Mouse (Mus musculus): ENCODE results near the gene Olfr692. TPM values are rescaled to one million over a fixed set of nuclear protein-coding genes. Genes with fewer than 3 reads are reported as not detected.
A peak's percentile ranks its signal among the peaks of the same experiment; 100 is the strongest.
"Not testable (repeated sequence)": the region's sequence is repeated elsewhere in the genome, so short reads cannot be mapped to it uniquely, and the experiment has no call there.

Gene Olfr692
- polyA plus RNA-seq (2021), result not detected

DNA sequence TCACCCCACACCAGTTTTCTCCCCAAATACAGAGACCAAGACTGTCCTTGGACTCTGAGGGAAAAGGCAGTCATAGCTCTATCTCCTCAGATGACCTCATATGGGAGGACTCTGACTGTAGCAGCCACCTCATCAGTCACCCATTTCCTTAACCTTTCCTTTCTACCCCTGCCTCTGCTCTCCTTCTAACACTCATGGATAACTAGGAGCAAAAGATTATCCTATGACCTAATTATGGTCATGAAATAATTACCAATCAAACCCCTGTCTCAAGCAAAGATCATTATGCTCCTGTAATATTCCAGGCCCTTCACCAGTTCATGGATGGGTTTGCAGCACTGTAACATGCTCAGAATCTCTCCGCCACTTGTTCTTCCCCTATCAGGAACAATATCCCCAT lies at the start of gene Olfr692:
TSS of gene Olfr692 (plus strand) at position 301 of the 400 bp plus-strand sequence.
- TF ChIP-seq CTCF (IDR thresholded peaks at IDR 0.05), result no peak
- H3K27me3 ChIP-seq, result no peaks in the 10 kb centered on the region
- in situ Hi-C loops (cut with MboI; ENCODE audit: low pct_unique_long_range_greater_than_20kb), result no loop called here
- ATAC-seq (no peak), DNase-seq (ENCODE audit: low read depth, low spot score) (no peak)
- POLR2A ChIA-PET, result no interaction called here
- CTCF ChIA-PET, result no interaction called here

DNA sequence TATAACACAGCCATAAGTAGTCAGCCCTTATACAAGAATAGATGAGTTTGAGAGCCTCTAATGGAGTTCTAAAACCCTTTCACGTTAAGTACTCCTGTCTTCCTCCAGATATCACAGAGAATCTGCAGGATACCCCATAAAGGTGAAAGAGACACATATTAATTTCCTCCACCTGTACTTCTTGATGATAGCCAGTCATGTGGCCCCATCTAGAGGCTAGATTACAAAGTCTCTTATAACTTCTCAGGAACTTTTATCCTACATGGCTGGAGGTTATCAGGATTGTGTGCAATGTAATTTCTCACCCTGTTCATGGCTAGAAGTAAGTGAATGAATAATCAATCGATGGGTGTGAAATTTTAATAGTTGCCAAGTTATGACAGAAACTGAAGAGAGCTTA lies 42.7 kb upstream of the Olfr692 start:
- ChIA-PET CTCF (no interaction called here), POLR2A (no interaction called here)
- H3K27me3 ChIP-seq, result no peaks in the 10 kb centered on the region
- no peak for DNase-seq (ENCODE audit: low read depth, low spot score)
- in situ Hi-C loops (cut with MboI; ENCODE audit: low pct_unique_long_range_greater_than_20kb), result no loop called here
- ATAC-seq, result no peak
- no peak for TF ChIP-seq CTCF (IDR thresholded peaks at IDR 0.05)

DNA sequence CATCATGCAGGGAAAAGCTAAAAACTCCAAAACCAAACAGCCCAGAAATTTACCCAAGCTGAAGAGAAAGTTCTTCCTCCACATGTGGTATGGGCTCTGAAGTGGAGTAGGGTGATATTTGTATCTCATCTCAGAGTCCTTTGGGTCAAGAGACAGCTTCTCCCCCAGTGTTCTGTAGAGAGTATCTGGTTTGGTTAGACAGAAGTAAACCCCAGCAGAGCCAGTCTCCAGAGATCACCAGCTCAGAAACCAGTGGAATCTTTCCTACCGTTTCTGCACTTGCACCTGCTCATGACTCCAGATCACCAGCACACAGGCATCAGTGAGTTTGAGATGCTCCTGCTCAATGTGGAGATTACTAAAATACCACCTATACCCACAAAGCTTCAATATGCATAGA lies 34.0 kb upstream of the Olfr692 start, which contains the start of gene Olfr690:
TSS of gene Olfr690 (minus strand) at position 101 of the 400 bp plus-strand sequence.
- in situ Hi-C loops (cut with MboI; ENCODE audit: low pct_unique_long_range_greater_than_20kb), result no loop called here
- CTCF ChIA-PET, result no interaction called here
- POLR2A ChIA-PET, result no interaction called here
- H3K27me3 ChIP-seq, result peaks cover 5% of the 10 kb centered on the region
- no peak for ATAC-seq
- TF ChIP-seq CTCF (IDR thresholded peaks at IDR 0.05), result no peak
- DNase-seq (ENCODE audit: low read depth, low spot score), result no peak

DNA sequence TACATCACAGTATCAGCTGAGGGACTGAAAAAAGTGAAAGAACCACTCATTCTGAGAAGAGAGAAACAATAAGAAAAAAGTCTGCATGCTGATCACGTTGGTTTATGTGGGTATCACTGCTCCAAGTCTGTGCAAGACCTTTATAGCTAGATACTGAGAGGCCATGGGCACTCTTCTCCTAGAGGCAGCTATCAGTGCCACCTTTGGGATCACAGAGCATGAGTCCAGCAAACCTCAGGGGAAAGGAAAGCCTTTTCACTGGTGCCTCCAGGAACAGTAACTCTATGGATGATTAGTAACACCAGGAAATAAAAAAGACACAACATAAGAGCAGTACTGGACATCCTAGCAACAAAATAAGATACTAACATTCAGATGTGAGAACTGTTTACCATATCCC lies 25.9 kb upstream of the Olfr692 start, which contains the start of gene Olfr691:
TSS of gene Olfr691 (minus strand) at position 101 of the 400 bp plus-strand sequence.
- ChIA-PET CTCF (no interaction called here), POLR2A (no interaction called here)
- ATAC-seq, result no peak
- no peak for DNase-seq (ENCODE audit: low read depth, low spot score)
- H3K27me3 ChIP-seq, result peaks cover 4% of the 10 kb centered on the region
- in situ Hi-C loops (cut with MboI; ENCODE audit: low pct_unique_long_range_greater_than_20kb), result no loop called here
- TF ChIP-seq CTCF (IDR thresholded peaks at IDR 0.05), result no peak

DNA sequence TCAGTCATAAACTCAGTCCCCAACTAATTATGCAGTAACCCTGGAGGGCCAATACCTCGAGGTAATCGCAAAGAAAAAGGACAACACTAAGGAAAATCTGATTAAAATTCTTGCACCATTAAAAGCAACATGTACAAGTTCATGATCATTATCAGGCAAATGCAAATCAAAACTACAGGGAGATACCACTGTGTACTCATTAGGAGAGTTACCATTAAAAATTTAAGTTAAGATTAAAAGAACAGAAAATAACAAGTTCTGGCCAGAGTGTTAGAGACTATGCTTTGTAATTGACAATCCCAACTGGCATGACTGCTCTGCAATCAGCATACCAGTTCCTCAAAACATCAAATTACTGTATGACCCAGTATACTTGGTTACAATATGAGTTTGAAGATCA lies 25.3 kb upstream of the Olfr692 start:
- ChIA-PET CTCF (no interaction called here), POLR2A (no interaction called here)
- ATAC-seq (no peak), DNase-seq (ENCODE audit: low read depth, low spot score) (no peak)
- TF ChIP-seq CTCF (IDR thresholded peaks at IDR 0.05), result no peak
- peaks cover 4% of the 10 kb centered on the region for H3K27me3 ChIP-seq
- in situ Hi-C loops (cut with MboI; ENCODE audit: low pct_unique_long_range_greater_than_20kb), result no loop called here

DNA sequence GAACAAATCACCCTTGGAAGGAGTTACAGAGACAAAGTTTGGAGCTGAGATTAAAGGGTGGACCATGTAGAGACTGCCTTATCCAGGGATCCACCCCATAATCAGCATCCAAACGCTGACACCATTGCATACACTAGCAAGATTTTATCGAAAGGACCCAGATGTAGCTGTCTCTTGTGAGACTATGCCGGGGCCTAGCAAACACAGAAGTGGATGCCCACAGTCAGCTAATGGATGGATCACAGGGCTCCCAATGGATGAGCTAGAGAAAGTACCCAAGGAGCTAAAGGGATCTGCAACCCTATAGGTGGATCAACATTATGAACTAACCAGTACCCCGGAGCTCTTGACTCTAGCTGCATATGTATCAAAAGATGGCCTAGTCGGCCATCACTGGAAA lies 12.0 kb upstream of the Olfr692 start:
- POLR2A ChIA-PET; ATAC-seq; DNase-seq (ENCODE audit: low read depth, low spot score); H3K27me3 ChIP-seq; in situ Hi-C loops (cut with MboI; ENCODE audit: low pct_unique_long_range_greater_than_20kb); CTCF ChIA-PET: not testable (repeated sequence)

DNA sequence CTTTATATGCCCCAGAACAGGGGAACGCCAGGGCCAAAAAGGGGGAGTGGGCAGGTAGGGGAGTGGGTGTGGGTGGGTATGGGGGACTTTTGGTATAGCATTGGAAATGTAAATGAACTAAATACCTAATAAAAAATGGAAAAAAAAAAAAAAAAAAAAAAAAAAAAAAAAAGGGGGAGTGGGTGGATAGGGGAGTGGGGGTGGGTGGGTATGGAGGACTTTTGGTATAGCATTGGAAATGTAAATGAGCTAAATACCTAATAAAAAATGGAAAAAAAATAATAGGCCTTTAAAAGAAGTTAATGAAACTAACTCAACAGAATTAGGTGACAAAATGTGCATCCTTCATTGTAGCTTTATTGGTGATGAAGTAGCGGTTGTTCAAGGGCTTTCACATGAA lies 11.5 kb upstream of the Olfr692 start:
- H3K27me3 ChIP-seq; ATAC-seq; CTCF ChIA-PET; POLR2A ChIA-PET; in situ Hi-C loops (cut with MboI; ENCODE audit: low pct_unique_long_range_greater_than_20kb); DNase-seq (ENCODE audit: low read depth, low spot score): not testable (repeated sequence)

DNA sequence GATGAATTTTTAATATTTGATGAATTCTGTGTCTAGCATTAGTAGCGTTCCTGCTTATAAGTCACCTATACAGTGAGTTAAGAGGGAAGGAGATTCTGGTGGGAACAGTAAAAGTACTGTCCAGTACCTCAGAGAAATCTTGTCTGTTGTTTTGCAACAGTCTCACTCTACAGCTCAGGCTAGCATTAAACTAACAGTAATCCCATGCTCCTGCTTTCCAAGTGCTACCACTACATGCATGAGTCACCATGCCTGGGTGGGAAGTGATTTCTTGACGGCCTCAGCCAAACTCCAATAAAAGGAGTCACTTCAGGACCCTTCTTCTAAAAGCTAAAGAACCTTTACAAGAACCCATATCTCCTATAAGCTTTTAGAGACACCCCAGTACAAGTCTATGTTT lies 6.3 kb upstream of the Olfr692 start:
- H3K27me3 ChIP-seq, result no peaks in the 10 kb centered on the region
- TF ChIP-seq CTCF (IDR thresholded peaks at IDR 0.05), result no peak
- ATAC-seq (peak; percentile 98), DNase-seq (ENCODE audit: low read depth, low spot score) (peak; percentile 38)
- CTCF ChIA-PET, result interaction anchor here (1.4 kb wide), 1 partner anchor 25 kb away, joined by 3 read pairs; no protein-coding TSS in a partner anchor
- in situ Hi-C loops (cut with MboI; ENCODE audit: low pct_unique_long_range_greater_than_20kb), result no loop called here
- POLR2A ChIA-PET, result no interaction called here

DNA sequence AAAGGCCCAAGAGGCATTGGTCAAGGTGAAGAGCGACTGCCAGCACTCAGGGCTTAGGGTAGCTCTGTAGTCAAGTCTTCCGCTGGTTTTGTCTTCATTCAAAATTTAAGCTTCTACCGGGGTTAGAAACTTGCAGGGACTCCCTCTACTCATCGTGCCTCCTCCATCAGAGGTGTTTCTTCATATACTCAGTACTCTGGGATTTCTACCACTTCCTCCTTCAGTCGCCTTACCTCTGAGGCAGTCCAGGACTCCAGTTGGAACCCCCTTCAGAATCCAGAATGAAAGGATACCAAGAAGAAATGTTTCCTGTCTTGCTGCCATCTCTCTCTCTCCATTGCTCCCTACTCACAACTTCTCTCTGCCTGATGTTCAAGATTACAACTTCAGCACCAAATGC lies 762 bp upstream of the Olfr692 start:
- POLR2A ChIA-PET, result no interaction called here
- ATAC-seq, result no peak
- in situ Hi-C loops (cut with MboI; ENCODE audit: low pct_unique_long_range_greater_than_20kb), result no loop called here
- no peaks in the 10 kb centered on the region for H3K27me3 ChIP-seq
- TF ChIP-seq CTCF (IDR thresholded peaks at IDR 0.05), result no peak
- no peak for DNase-seq (ENCODE audit: low read depth, low spot score)
- CTCF ChIA-PET, result no interaction called here

DNA sequence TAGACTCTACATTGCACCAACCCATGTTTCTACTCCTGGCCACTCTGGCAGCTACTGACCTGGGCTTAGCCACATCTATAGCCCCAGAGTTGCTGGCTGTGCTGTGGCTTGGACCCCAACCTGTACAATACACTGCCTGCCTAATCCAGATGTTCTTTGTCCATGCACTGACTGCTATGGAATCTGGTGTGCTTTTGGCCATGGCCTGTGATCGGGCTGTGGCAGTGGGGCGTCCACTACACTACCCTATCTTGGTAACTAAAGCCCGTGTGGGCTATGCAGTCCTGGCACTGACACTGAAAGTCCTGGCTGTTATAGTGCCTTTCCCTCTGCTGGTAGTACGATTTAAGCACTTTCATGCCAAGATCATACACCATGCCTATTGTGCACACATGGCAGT lies 491 bp downstream of the Olfr692 start:
- CTCF ChIA-PET, result no interaction called here
- DNase-seq (ENCODE audit: low read depth, low spot score) (no peak), ATAC-seq (no peak)
- POLR2A ChIA-PET, result no interaction called here
- no peaks in the 10 kb centered on the region for H3K27me3 ChIP-seq
- TF ChIP-seq CTCF (IDR thresholded peaks at IDR 0.05), result no peak
- in situ Hi-C loops (cut with MboI; ENCODE audit: low pct_unique_long_range_greater_than_20kb), result no loop called here

DNA sequence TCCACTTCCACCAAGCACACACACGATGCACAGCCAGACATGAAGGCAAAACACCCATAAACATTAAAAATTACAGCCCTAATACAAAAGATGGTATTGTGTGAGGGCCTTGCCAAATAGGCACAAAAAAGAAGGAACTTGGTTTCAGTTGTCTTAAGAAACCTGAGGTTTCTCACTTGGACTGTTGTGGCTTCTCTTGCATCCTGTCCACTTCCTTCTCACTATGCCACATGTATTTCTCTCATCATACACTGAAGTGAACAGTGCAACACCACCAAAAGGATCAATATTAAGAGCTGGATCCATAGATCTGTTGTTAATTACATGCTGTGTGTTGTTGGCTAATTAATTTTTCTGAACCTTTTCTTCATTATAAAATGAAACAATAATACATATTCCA lies 4.9 kb downstream of the Olfr692 start:
- H3K27me3 ChIP-seq, result no peaks in the 10 kb centered on the region
- ChIA-PET CTCF (no interaction called here), POLR2A (no interaction called here)
- no peak for TF ChIP-seq CTCF (IDR thresholded peaks at IDR 0.05)
- in situ Hi-C loops (cut with MboI; ENCODE audit: low pct_unique_long_range_greater_than_20kb), result no loop called here
- no peak for DNase-seq (ENCODE audit: low read depth, low spot score)
- ATAC-seq, result no peak

DNA sequence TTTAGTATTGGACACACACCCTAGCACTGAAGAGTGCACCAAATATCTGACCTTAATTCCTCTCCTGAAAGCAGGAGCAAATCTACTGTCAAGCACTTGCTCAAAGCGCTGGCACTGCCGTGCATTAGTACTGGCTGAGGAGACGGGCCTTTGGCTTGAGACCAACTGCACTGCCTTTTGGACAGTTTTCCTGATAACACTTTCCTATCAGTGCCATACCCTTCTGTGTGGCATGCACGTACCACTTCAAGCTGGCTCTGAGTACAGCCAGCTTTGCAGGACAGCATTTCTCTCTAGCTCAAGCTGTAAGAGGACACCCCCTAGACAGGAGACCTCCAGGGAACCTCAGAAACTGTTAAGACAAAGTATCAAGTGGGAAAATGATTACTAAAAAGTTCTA lies 5.5 kb downstream of the Olfr692 start:
- ChIA-PET POLR2A (no interaction called here), CTCF (no interaction called here)
- no peaks in the 10 kb centered on the region for H3K27me3 ChIP-seq
- in situ Hi-C loops (cut with MboI; ENCODE audit: low pct_unique_long_range_greater_than_20kb), result no loop called here
- ATAC-seq (no peak), DNase-seq (ENCODE audit: low read depth, low spot score) (no peak)
- no peak for TF ChIP-seq CTCF (IDR thresholded peaks at IDR 0.05)

Measured in Patski (cell line).